ENCODE assay signal across 26 mouse cellular contexts in the genomic region with DNA sequence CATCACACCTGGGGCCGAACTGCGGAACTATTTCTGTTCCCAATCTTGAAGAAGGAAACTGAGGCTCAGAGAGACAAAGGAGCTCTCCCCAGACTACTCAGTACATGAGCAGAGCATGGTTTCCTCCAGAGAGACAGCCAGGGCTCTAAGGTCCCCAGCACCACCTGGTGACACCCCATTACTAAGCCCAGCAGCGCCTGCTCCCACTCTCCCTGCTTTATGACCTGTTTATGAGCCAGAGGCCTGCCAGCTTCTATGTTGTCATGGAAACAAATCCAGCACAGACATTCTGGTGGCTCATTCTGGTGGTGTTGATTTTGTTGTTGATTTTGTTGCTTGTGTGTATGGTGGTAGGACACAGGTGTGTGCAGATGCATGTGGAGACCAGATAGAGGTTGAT. TPM values are rescaled to one million over a fixed set of nuclear protein-coding genes. Genes with fewer than 3 reads are reported as not detected.
A peak's percentile ranks its signal among the peaks of the same experiment; 100 is the strongest.
DNase-seq lines count a peak whose midpoint lies in the region; ATAC-seq and TF ChIP-seq lines count a peak whose summit lies in the region.
"Had no signal": no experiment of that assay in that cellular context is flagged by ENCODE, and none has a peak within 500 bp of the region (broad histone marks: within the 10 kb centered on the region; RNA-seq: fewer than 3 reads in every experiment).

No protein-coding gene starts in this region.

- WGBS in forebrain, embryonic 14.5 days = 77% methylated on average over 3 of the region's 3 CpGs
- 76% methylated on average over 3 of the region's 3 CpGs for WGBS in forebrain, embryonic 15.5 days
- 40% methylated on average over 3 of the region's 3 CpGs for WGBS in limb, embryonic 12.5 days
- 82% methylated on average over 3 of the region's 3 CpGs for WGBS in midbrain, postnatal 0 days

- ATAC-seq in forebrain, embryonic 14.5 days = no peak
- no peak for ATAC-seq in forebrain, embryonic 15.5 days (replicated peaks)
- ATAC-seq in limb, embryonic 12.5 days (ENCODE audit: insufficient number of reproducible peaks, insufficient read depth, low FRiP score, low TSS enrichment, low read depth) = peak; percentile 68; the same call in 1 of the 2 replicates
- no peak for ATAC-seq in midbrain, postnatal 0 days (ENCODE audit: low FRiP score)
- ATAC-seq: activated CD4-positive, CD25-positive, alpha-beta regulatory T cell, adult 4 months; inflammation-experienced regulatory T-cells, adult 6 months; liver, embryonic 12.5 days had no signal

- H3K9ac ChIP-seq in forebrain, embryonic 14.5 days (ENCODE audit: low read length) = no peak overlapping the region
- no peak overlapping the region for H3K9ac ChIP-seq in forebrain, embryonic 15.5 days (replicated peaks)
- H3K9ac ChIP-seq in limb, embryonic 12.5 days (replicated peaks) = no peak overlapping the region
- no peak overlapping the region for H3K9ac ChIP-seq in midbrain, postnatal 0 days (replicated peaks; ENCODE audit: low read length, poor library complexity, severe bottlenecking)
- H3K9ac ChIP-seq: embryonic facial prominence, embryonic 15.5 days; liver, embryonic 12.5 days; lung, embryonic 15.5 days had no signal

- H3K36me3 ChIP-seq in forebrain, embryonic 14.5 days (ENCODE audit: control insufficient read depth, insufficient read depth, low read length) = no peaks in the 10 kb centered on the region
- no peaks in the 10 kb centered on the region for H3K36me3 ChIP-seq in forebrain, embryonic 15.5 days
- no peaks in the 10 kb centered on the region for H3K36me3 ChIP-seq in limb, embryonic 12.5 days
- H3K36me3 ChIP-seq in midbrain, postnatal 0 days (ENCODE audit: insufficient read depth, low read length) = no peaks in the 10 kb centered on the region
- H3K36me3 ChIP-seq: embryonic facial prominence, embryonic 15.5 days; G1E; heart, embryonic 10.5 days; hindbrain, embryonic 10.5 days; liver, embryonic 12.5 days; lung, embryonic 15.5 days had no signal

- no peak overlapping the region for H3K4me3 ChIP-seq in forebrain, embryonic 14.5 days (ENCODE audit: low read depth, low read length)
- H3K4me3 ChIP-seq in forebrain, embryonic 15.5 days = no peak overlapping the region
- no peak overlapping the region for H3K4me3 ChIP-seq in limb, embryonic 12.5 days (replicated peaks)
- H3K4me3 ChIP-seq in midbrain, postnatal 0 days (ENCODE audit: low read depth, low read length) = no peak overlapping the region
- H3K4me3 ChIP-seq: embryonic facial prominence, embryonic 15.5 days; heart, embryonic 10.5 days; hindbrain, embryonic 10.5 days; liver, embryonic 12.5 days; lung, embryonic 15.5 days had no signal

- peak; percentile 34 for DNase-seq in forebrain, embryonic 14.5 days (ENCODE audit: low spot score)
- DNase-seq in retina, postnatal 1 day = peak; percentile 45
- DNase-seq in retina, embryonic 14.5 days (ENCODE audit: low spot score) = no peak
- DNase-seq in midbrain, postnatal 0 days (ENCODE audit: low spot score) = peak; percentile 42
- no peak for DNase-seq in kidney, postnatal 36 days
- no peak for DNase-seq in spleen, postnatal 10 days (ENCODE audit: low spot score in 2 of 2)
- DNase-seq: adrenal gland, postnatal 14 days; cerebellum, postnatal 36 days; gastrocnemius, postnatal 36 days; spleen, adult 18-20 months; thymus, adult 2 months had no signal

- H3K27me3 ChIP-seq in forebrain, embryonic 14.5 days (replicated peaks; ENCODE audit: control insufficient read depth, insufficient read depth, low read length) = no peaks in the 10 kb centered on the region
- H3K27me3 ChIP-seq in forebrain, embryonic 15.5 days = no peaks in the 10 kb centered on the region
- peaks cover 69% of the 10 kb centered on the region for H3K27me3 ChIP-seq in limb, embryonic 12.5 days
- H3K27me3 ChIP-seq in midbrain, postnatal 0 days (ENCODE audit: insufficient read depth, low read length) = no peaks in the 10 kb centered on the region
- H3K27me3 ChIP-seq: embryonic facial prominence, embryonic 15.5 days; liver, embryonic 12.5 days; lung, embryonic 15.5 days had no signal

- H3K9me3 ChIP-seq in forebrain, embryonic 14.5 days (replicated peaks; ENCODE audit: control insufficient read depth, low read length) = no peaks in the 10 kb centered on the region
- H3K9me3 ChIP-seq in forebrain, embryonic 15.5 days = no peaks in the 10 kb centered on the region
- no peaks in the 10 kb centered on the region for H3K9me3 ChIP-seq in limb, embryonic 12.5 days
- no peaks in the 10 kb centered on the region for H3K9me3 ChIP-seq in midbrain, postnatal 0 days (ENCODE audit: low read length)
- H3K9me3 ChIP-seq: embryonic facial prominence, embryonic 15.5 days; G1E; heart, embryonic 10.5 days; hindbrain, embryonic 10.5 days; liver, embryonic 12.5 days; lung, embryonic 15.5 days had no signal

- H3K4me2 ChIP-seq in forebrain, embryonic 14.5 days (ENCODE audit: low read length) = no peak overlapping the region
- no peak overlapping the region for H3K4me2 ChIP-seq in forebrain, embryonic 15.5 days (replicated peaks)
- H3K4me2 ChIP-seq in limb, embryonic 12.5 days = peak overlapping the region; percentile 19; the same call in 1 of the 2 replicates
- H3K4me2 ChIP-seq in midbrain, postnatal 0 days (ENCODE audit: low read depth, low read length, poor library complexity, severe bottlenecking) = no peak overlapping the region
- H3K4me2 ChIP-seq: embryonic facial prominence, embryonic 15.5 days; liver, embryonic 12.5 days; lung, embryonic 15.5 days had no signal

- TF ChIP-seq CTCF in midbrain, postnatal 0 days (IDR thresholded peaks at IDR 0.05) = no peak

- no peak overlapping the region for H3K27ac ChIP-seq in forebrain, embryonic 14.5 days (ENCODE audit: low read depth, low read length)
- H3K27ac ChIP-seq in forebrain, embryonic 15.5 days (replicated peaks) = no peak overlapping the region
- peak overlapping the region; percentile 41; the same call in 1 of the 2 replicates for H3K27ac ChIP-seq in limb, embryonic 12.5 days
- no peak overlapping the region for H3K27ac ChIP-seq in midbrain, postnatal 0 days (ENCODE audit: low read depth, low read length)
- H3K27ac ChIP-seq: embryonic facial prominence, embryonic 15.5 days; heart, embryonic 10.5 days; hindbrain, embryonic 10.5 days; liver, embryonic 12.5 days; lung, embryonic 15.5 days; macrophage had no signal

- H3K4me1 ChIP-seq in forebrain, embryonic 14.5 days (ENCODE audit: control insufficient read depth, insufficient read depth, low read length) = peaks cover 11% of the 10 kb centered on the region
- H3K4me1 ChIP-seq in forebrain, embryonic 15.5 days = peaks cover 12% of the 10 kb centered on the region
- peaks cover 51% of the 10 kb centered on the region for H3K4me1 ChIP-seq in limb, embryonic 12.5 days (replicated peaks)
- peaks cover 9% of the 10 kb centered on the region for H3K4me1 ChIP-seq in midbrain, postnatal 0 days (ENCODE audit: insufficient read depth, low read length)
- H3K4me1 ChIP-seq: embryonic facial prominence, embryonic 15.5 days; lung, embryonic 15.5 days had no signal

RNA-seq across cellular contexts. Expression of a gene that starts 3.6 kb away (rescaled TPM):
- not detected in 2 replicates for polyA plus RNA-seq in forebrain, embryonic 14.5 days (2014; fragmentation: Nextera tagmentation; extraction: Ambion mirVana)
- polyA plus RNA-seq in forebrain, embryonic 15.5 days (2015; fragmentation: Nextera tagmentation; extraction: Ambion mirVana) = not detected in 2 replicates
- polyA plus RNA-seq in limb, embryonic 12.5 days (2016; fragmentation: Nextera tagmentation; extraction: Ambion mirVana) = not detected in 2 replicates
- 0.16 TPM in 1 of 2 replicates, not detected in the other for total RNA-seq in midbrain, postnatal 0 days (2014; rRNA removed)
- polyA plus RNA-seq in midbrain, postnatal 0 days (2015; fragmentation: Nextera tagmentation; extraction: Ambion mirVana) = not detected in 2 replicates
- total RNA-seq: adrenal gland, postnatal 14 days; G1E; gastrocnemius, postnatal 36 days had no signal
- polyA plus RNA-seq: activated CD4-positive, CD25-positive, alpha-beta regulatory T cell, adult 4 months; G1E; heart, postnatal 0 days; hindbrain, embryonic 10.5 days; inflammation-experienced regulatory T-cells, adult 6 months; kidney, embryonic 16.5 days; liver, embryonic 12.5 days; lung, embryonic 15.5 days; neural tube, embryonic 11.5 days; stomach, embryonic 14.5 days had no signal

RNA-seq across cellular contexts. Expression of a gene that starts 52.6 kb away (rescaled TPM):
- 24.8 and 31.0 TPM in 2 replicates for polyA plus RNA-seq in forebrain, embryonic 14.5 days (2014; fragmentation: Nextera tagmentation; extraction: Ambion mirVana)
- polyA plus RNA-seq in forebrain, embryonic 15.5 days (2015; fragmentation: Nextera tagmentation; extraction: Ambion mirVana) = 26.7 and 28.5 TPM in 2 replicates
- polyA plus RNA-seq in limb, embryonic 12.5 days (2016; fragmentation: Nextera tagmentation; extraction: Ambion mirVana) = 17.0 and 17.8 TPM in 2 replicates
- total RNA-seq in midbrain, postnatal 0 days (2014; rRNA removed) = 109 and 126 TPM in 2 replicates
- 52.2 and 55.7 TPM in 2 replicates for polyA plus RNA-seq in midbrain, postnatal 0 days (2015; fragmentation: Nextera tagmentation; extraction: Ambion mirVana)
- polyA plus RNA-seq: G1E had no signal

Comparison
In these comparisons a context has a peak if more than half of its experiments do, and no peak if none do; other contexts are left out.
1. DNase-seq: peak in forebrain, embryonic 14.5 days (single experiment), retina, postnatal 1 day (single experiment) and midbrain, postnatal 0 days (single experiment); none in retina, embryonic 14.5 days (single experiment), kidney, postnatal 36 days (0 of 2) and spleen, postnatal 10 days (0 of 2).